Mouse (Mus musculus) liver, embryonic 16.5 days (tissue): Measurements from ENCODE around the gene Itpa. TPM values are rescaled to one million over a fixed set of nuclear protein-coding genes. Genes with fewer than 3 reads are reported as not detected.

Experiments
- ATAC-seq: fragments of 200-750 bp; cut with Nextera tagmentation; 2 replicates; pipeline ENCODE4 v1.8.0; 2017; ENCODE audit warnings: low read depth, mild to moderate bottlenecking, moderate number of reproducible peaks, moderate library complexity
- H3K27ac ChIP-seq: fragments of 300-500 bp; sonication (generic); 2 replicates; pipeline ENCODE4 v1.5.1; 2014; ENCODE audit warnings: mild to moderate bottlenecking, low read length
- H3K27me3 ChIP-seq: fragments of 300-500 bp; sonication (generic); 2 replicates; pipeline ENCODE4 v1.6.1; 2014; ENCODE audit warnings: low read depth, low read length, mixed read lengths; ENCODE audit not compliant: control insufficient read depth, insufficient read depth
- H3K36me3 ChIP-seq: fragments of 300-500 bp; sonication (generic); 2 replicates; pipeline ENCODE4 v1.6.1; 2014; ENCODE audit warnings: mild to moderate bottlenecking; ENCODE audit not compliant: control insufficient read depth, insufficient read depth
- H3K4me1 ChIP-seq: fragments of 300-500 bp; sonication (generic); 2 replicates; pipeline ENCODE4 v1.6.1; 2014; ENCODE audit warnings: low read depth, low read length, mixed read lengths; ENCODE audit not compliant: control insufficient read depth
- H3K4me2 ChIP-seq: fragments of 300-500 bp; sonication (generic); 2 replicates; pipeline ENCODE4 v1.6.1; 2014; ENCODE audit warnings: low read depth, low read length, mixed read lengths
- H3K4me3 ChIP-seq: fragments of 300-500 bp; sonication (generic); 2 replicates; pipeline ENCODE4 v1.5.1; 2014; ENCODE audit warnings: low read depth, mild to moderate bottlenecking, low read length
- H3K9ac ChIP-seq: fragments of 300-500 bp; sonication (generic); 2 replicates; pipeline ENCODE4 v1.6.1; 2014; ENCODE audit warnings: low read depth, low read length
- H3K9me3 ChIP-seq: fragments of 300-500 bp; sonication (generic); replicated peaks from 2 replicates; pipeline ENCODE4 v1.6.1; 2016; ENCODE audit warnings: low read length; ENCODE audit not compliant: control insufficient read depth
- WGBS: fragments of 180-500 bp; shearing (Covaris S2); extraction: QIAGEN DNeasy Blood & Tissue Kit; methylation state at CpG from one replicate; pipeline ENCODE4 v1.1.7; 2014; ENCODE audit not compliant: insufficient replicate concordance; 5-methylcytosine and 5-hydroxymethylcytosine counted together
- polyA plus RNA-seq: library from polyadenylated mRNA; unstranded; fragments of >200 nt; fragmentation: Nextera tagmentation; extraction: Ambion mirVana; gene quantifications from 2 replicates; pipeline ENCODE4 v1.2.1, GENCODE M21; 2015

Itpa gene
- 37.0 and 41.0 TPM in 2 replicates for polyA plus RNA-seq

DNA sequence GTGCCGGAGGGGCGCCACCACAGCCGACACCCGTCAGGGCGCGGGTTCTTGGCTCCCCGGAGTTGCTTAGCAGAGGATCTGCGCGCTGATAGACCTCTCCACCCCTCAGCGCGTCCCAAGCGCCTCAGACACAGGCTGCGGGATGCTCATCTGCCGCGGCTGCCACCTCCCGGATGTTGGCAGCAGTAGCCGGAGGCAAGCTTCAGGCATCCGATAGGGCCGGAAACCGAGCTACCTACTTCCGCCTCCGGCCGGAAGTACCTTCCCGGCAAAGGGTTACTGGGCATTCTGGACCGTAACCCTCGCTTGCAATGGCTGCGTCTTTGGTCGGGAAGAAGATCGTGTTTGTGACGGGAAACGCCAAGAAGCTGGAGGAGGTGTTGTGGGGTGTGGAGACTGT lies at the start of gene Itpa:
TSS of gene Itpa (plus strand) at position 52 of the 400 bp plus-strand sequence.
- WGBS: under 1% methylated on average over 31 of the region's 31 CpGs
- Histone ChIP-seq H3K9ac (peak within 1 kb of the TSS; percentile 82), H3K4me2 (peak within 1 kb of the TSS; percentile 88), H3K4me1 (peaks cover 44% of the 10 kb centered on the region), H3K27me3 (no peaks in the 10 kb centered on the region), H3K27ac (peak within 1 kb of the TSS; percentile 89), H3K4me3 (peak within 1 kb of the TSS; percentile 89), H3K9me3 (no peaks in the 10 kb centered on the region), H3K36me3 (peaks cover 7% of the 10 kb centered on the region)
- peak; percentile 68 for ATAC-seq

DNA sequence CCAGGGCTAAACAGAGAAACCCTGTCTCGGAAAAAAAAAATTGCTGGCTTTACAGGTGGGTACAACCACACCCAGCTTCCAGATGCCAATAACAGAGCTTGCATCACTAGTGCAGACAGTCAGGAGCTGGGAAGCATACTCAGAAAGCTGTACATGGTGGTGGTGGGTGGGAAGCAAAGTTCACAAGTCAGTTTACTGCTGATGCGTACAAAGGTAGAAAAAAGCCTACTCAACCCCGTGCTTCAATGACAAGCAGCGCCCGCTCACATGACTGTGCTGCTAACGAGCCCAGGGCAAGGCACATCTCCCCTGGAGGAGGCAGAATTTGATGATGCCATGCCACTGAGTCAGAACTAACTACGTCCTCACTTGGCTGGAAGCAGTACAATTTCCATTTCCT lies 48.4 kb upstream of the Itpa start:
- H3K36me3 ChIP-seq: peaks cover 15% of the 10 kb centered on the region
- no peak for ATAC-seq
- H3K27ac ChIP-seq: no peak overlapping the region
- no peaks in the 10 kb centered on the region for H3K4me1 ChIP-seq
- no peaks in the 10 kb centered on the region for H3K27me3 ChIP-seq
- H3K9ac ChIP-seq: no peak overlapping the region
- WGBS: 71% methylated on average over 7 of the region's 7 CpGs
- no peak overlapping the region for H3K4me2 ChIP-seq
- H3K4me3 ChIP-seq: no peak overlapping the region
- H3K9me3 ChIP-seq: no peaks in the 10 kb centered on the region

GRCm38 (mm10) chr2:130628424-130628823 lies 39.0 kb upstream of the Itpa start:
- H3K4me3 ChIP-seq: peak overlapping the region; percentile 99
- H3K9ac ChIP-seq: no peak overlapping the region; the same call in 1 of the 2 replicates
- peak overlapping the region; percentile 89 for H3K4me2 ChIP-seq
- peaks cover 8% of the 10 kb centered on the region for H3K4me1 ChIP-seq
- peaks cover 7% of the 10 kb centered on the region for H3K36me3 ChIP-seq
- H3K27ac ChIP-seq: no peak overlapping the region
- no peak for ATAC-seq
- H3K27me3 ChIP-seq: peaks cover 6% of the 10 kb centered on the region; the same call in 1 of the 2 replicates
- H3K9me3 ChIP-seq: no peaks in the 10 kb centered on the region
- WGBS: 57% methylated on average over 3 of the region's 3 CpGs

GRCm38 (mm10) chr2:130629080-130629838 lies 38.2 kb upstream of the Itpa start:
- Histone ChIP-seq H3K27me3 (peaks cover 15% of the 10 kb centered on the region), H3K4me3 (peak overlapping the region; percentile 99), H3K9me3 (no peaks in the 10 kb centered on the region), H3K9ac (peak overlapping the region; percentile 94), H3K27ac (peak overlapping the region; percentile 80), H3K36me3 (peaks cover 7% of the 10 kb centered on the region), H3K4me2 (peak overlapping the region; percentile 89), H3K4me1 (peaks cover 8% of the 10 kb centered on the region)
- under 1% methylated on average over 37 of the region's 37 CpGs for WGBS
- ATAC-seq: peak; percentile 56

- Histone ChIP-seq H3K36me3 (peaks cover 7% of the 10 kb centered on the region), H3K4me2 (peak within 1 kb of the TSS; percentile 89), H3K4me1 (peaks cover 13% of the 10 kb centered on the region), H3K4me3 (peak within 1 kb of the TSS; percentile 99), H3K9ac (peak within 1 kb of the TSS; percentile 94), H3K27ac (peak within 1 kb of the TSS; percentile 80), H3K9me3 (no peaks in the 10 kb centered on the region), H3K27me3 (peaks cover 20% of the 10 kb centered on the region)
- under 1% methylated on average over 25 of the region's 25 CpGs for WGBS
- peak; percentile 86 for ATAC-seq
Observed at GRCm38 (mm10) chr2:130629839-130630203, 37.6 kb upstream of the Itpa start, which contains the start of the genes Fastkd5 and Ubox5. Fastkd5 (minus strand) TSS chr2:130630027. Ubox5 (minus strand) TSS chr2:130630038.

- Histone ChIP-seq H3K36me3 (0 out of 2 replicates have a peak, but pooled peaks cover 1% of the 10 kb centered on the region), H3K4me1 (peaks cover 22% of the 10 kb centered on the region), H3K27me3 (peaks cover 46% of the 10 kb centered on the region), H3K27ac (no peak overlapping the region), H3K9ac (no peak overlapping the region), H3K4me2 (no peak overlapping the region), H3K9me3 (no peaks in the 10 kb centered on the region), H3K4me3 (no peak overlapping the region)
- 40% methylated on average over 1 of the region's 1 CpGs for WGBS
- ATAC-seq: no peak
Observed at GRCm38 (mm10) chr2:130632416-130632815, 35.0 kb upstream of the Itpa start.

DNA sequence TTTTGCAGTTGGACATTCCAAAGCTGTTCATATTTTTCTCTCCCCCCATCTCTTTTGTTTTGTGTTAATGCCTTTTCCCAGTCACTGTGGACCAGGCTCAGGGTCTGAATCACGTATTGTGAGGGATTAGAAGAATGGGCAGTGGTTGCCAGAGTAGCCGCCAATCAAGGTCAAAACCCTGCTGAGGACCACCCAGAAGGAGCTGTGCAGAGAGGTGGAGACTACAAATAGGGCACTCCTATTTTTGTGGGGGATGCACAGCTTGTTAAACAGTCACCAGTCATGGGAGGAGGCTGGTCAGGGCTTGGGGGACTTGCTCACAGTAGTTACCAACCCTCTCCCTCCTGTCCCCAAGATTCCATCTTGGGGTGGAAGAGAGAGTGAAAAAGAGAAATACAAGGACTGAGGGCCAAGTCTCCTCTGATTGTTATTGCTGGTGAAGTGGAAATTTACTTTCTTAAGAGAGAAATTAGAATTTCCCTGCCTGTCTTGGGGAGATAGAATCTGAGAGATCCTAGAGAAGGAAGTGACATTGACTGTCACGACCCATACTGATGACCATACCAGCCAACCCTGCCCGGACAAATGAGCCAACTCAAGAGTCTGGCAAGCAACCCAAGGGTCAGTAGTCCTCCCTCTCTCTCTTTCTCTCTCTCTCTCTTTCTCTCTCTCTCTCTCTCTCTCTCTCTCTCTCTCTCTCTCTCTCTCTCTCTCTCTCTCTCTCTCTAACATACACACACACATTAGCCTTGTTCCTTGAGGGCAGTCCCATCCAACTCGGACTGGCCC lies 34.3 kb upstream of the Itpa start:
- H3K9ac ChIP-seq: no peak overlapping the region
- peaks cover 22% of the 10 kb centered on the region for H3K4me1 ChIP-seq
- no peak overlapping the region for H3K4me2 ChIP-seq
- ATAC-seq: no peak
- no peak overlapping the region for H3K4me3 ChIP-seq
- no peaks in the 10 kb centered on the region for H3K9me3 ChIP-seq
- peaks cover 53% of the 10 kb centered on the region for H3K27me3 ChIP-seq
- WGBS: 53% methylated on average over 5 of the region's 5 CpGs
- no peaks in the 10 kb centered on the region for H3K36me3 ChIP-seq
- no peak overlapping the region for H3K27ac ChIP-seq

DNA sequence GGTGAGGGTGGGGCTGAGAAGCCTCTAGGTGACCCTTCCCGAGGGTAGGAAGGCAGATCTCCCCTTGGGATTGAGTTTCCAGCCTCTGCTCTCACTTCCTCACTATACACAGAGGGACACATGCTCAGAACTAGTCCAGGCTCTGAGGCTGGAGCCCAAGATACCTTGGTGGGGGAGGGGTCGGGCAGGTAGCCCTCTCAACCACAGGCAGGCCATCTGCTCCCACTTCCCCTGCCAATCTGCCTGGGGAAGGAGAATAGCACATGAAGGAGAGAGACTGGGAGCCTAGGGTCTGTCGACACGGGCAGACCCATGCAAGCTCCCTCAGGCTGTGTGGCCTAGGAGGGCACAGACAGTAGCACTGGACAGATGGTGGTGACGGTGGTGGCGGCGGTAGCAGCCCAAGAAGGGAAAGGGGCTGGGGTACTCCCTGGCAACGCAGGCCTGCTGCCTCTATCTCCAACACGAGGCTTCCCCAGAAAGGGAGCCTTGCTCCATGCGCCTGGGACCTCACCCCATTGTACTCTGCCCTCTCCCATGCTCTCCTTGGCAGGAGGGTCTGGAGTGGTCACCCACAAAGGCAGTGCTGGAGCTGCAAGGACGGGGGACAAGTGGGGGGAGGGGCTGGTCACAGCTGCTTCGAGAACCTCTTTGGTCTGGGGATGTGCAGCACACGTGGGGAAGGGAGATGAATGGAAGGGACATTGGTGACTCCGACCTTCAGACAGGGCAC lies 33.2 kb upstream of the Itpa start:
- WGBS: 30% methylated on average over 14 of the region's 14 CpGs
- no peak overlapping the region for H3K4me2 ChIP-seq
- H3K4me3 ChIP-seq: no peak overlapping the region
- H3K36me3 ChIP-seq: no peaks in the 10 kb centered on the region
- H3K27me3 ChIP-seq: peaks cover 55% of the 10 kb centered on the region
- peaks cover 14% of the 10 kb centered on the region for H3K4me1 ChIP-seq
- no peaks in the 10 kb centered on the region for H3K9me3 ChIP-seq
- no peak overlapping the region for H3K9ac ChIP-seq
- no peak overlapping the region for H3K27ac ChIP-seq
- ATAC-seq: no peak
